Mouse (Mus musculus): ENCODE results near the gene Syt3. TPM values are rescaled to one million over a fixed set of nuclear protein-coding genes. Genes with fewer than 3 reads are reported as not detected.

The Syt3 gene
- polyA plus RNA-seq (2015; fragmentation: Nextera tagmentation; extraction: Ambion mirVana), result 0.46 and 0.90 TPM in 2 replicates

DNA sequence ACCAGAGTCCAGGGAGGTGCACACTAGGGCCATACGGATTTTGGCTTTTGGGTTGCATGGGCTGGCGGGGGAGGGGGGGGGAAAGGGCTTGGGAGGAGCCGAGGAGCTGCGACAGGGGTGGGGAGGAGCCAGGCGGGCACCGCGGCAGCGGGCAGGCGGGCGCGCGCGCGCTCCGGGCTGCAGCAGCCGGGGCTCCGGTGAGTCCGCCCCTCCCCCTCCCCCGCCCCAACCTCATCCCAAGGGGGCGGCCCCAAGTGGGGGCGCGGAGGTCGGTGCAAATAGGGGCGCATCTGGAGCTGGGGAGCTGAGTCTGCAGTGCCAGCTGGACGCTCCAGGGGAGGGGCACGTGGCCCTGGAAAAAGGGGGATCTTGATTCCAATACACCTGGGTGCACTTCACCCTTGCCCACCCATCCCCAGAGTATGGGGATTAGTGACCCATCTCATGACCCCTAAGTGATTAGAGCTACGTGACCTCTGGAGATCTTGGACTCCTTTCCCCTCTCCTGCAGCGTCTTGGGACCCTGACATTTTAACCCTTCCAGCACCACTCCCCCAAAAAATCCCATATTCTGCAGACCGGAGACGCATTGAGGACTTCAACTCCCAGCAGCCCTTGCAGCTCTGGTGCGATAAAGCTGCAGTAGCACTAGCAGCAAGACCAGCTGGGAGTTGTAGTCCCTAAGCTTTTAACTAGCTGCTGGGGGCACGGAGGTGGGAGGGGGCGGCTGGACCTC, at the start of gene Syt3:
Gene Syt3 (plus strand): TSS at position 123 of the 736 bp plus-strand sequence.

DNA sequence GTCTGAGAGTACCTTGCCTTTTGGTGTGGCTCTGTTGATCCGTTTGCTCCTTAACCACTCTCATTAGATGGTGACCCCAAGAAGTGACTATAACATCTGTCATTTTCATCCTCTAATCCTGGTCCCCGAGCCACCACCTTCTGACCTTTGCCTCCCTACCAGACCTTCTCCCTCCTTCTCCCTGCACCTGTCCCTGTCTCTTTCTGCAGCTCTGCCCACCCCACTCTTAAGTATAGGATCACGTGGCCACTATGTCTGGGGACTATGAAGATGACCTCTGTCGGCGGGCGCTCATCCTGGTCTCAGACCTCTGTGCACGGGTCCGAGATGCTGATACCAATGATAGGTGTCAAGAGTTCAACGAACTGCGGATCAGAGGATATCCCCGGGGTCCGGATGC, 1.8 kb downstream of the Syt3 start, which contains the start of gene 1700008O03Rik:
Gene 1700008O03Rik (minus strand): TSS at position 101 of the 400 bp plus-strand sequence.

GRCm38 (mm10) chr7:44428968-44429521, 45.1 kb downstream of the Syt3 start, which contains the start of gene Lrrc4b:
Lrrc4b (plus strand) TSS chr7:44429018.

Other genes with a start within 250 kb of the Syt3 start
- gene Klk1b16, start 247.3 kb upstream of the Syt3 start, polyA plus RNA-seq (2015; fragmentation: Nextera tagmentation; extraction: Ambion mirVana), result 0.10 and 0.24 TPM in 2 replicates
- gene Klk1b24, start 195.9 kb upstream of the Syt3 start, polyA plus RNA-seq (2015; fragmentation: Nextera tagmentation; extraction: Ambion mirVana), result not detected in 2 replicates
- gene Klk1b3, start 185.9 kb upstream of the Syt3 start, polyA plus RNA-seq (2015; fragmentation: Nextera tagmentation; extraction: Ambion mirVana), result not detected in 2 replicates
- not detected in 2 replicates for gene Klk1b4, start 176.7 kb upstream of the Syt3 start, polyA plus RNA-seq (2015; fragmentation: Nextera tagmentation; extraction: Ambion mirVana)
- gene Klk1b5, start 168.2 kb upstream of the Syt3 start, polyA plus RNA-seq (2015; fragmentation: Nextera tagmentation; extraction: Ambion mirVana), result not detected in 2 replicates
- gene Klk1, start 158.7 kb upstream of the Syt3 start, polyA plus RNA-seq (2015; fragmentation: Nextera tagmentation; extraction: Ambion mirVana), result 0.24 TPM in 1 of 2 replicates, not detected in the other
- gene Gm36864, start 147.9 kb upstream of the Syt3 start, polyA plus RNA-seq (2015; fragmentation: Nextera tagmentation; extraction: Ambion mirVana), result not detected in 2 replicates
- 0.46 and 1.0 TPM in 2 replicates for gene 1700028J19Rik, start 137.4 kb upstream of the Syt3 start, polyA plus RNA-seq (2015; fragmentation: Nextera tagmentation; extraction: Ambion mirVana)
- gene 2410002F23Rik, start 137.4 kb upstream of the Syt3 start, polyA plus RNA-seq (2015; fragmentation: Nextera tagmentation; extraction: Ambion mirVana), result 46.6 and 50.7 TPM in 2 replicates
- 1.9 and 2.3 TPM in 2 replicates for gene Acp4, start 126.7 kb upstream of the Syt3 start, polyA plus RNA-seq (2015; fragmentation: Nextera tagmentation; extraction: Ambion mirVana)
- gene Gm15517, start 122.7 kb upstream of the Syt3 start, polyA plus RNA-seq (2015; fragmentation: Nextera tagmentation; extraction: Ambion mirVana), result not detected in 2 replicates
- 1.5 and 3.3 TPM in 2 replicates for gene Clec11a, start 77.2 kb upstream of the Syt3 start, polyA plus RNA-seq (2015; fragmentation: Nextera tagmentation; extraction: Ambion mirVana)
- 0.41 and 0.55 TPM in 2 replicates for gene Shank1, start 73.8 kb upstream of the Syt3 start, polyA plus RNA-seq (2015; fragmentation: Nextera tagmentation; extraction: Ambion mirVana)
- gene 1700008O03Rik, start 1.7 kb downstream of the Syt3 start, polyA plus RNA-seq (2015; fragmentation: Nextera tagmentation; extraction: Ambion mirVana), result not detected in 2 replicates
- 0.12 and 0.17 TPM in 2 replicates for gene Lrrc4b, start 44.9 kb downstream of the Syt3 start, polyA plus RNA-seq (2015; fragmentation: Nextera tagmentation; extraction: Ambion mirVana)
- not detected in 2 replicates for gene Aspdh, start 81.3 kb downstream of the Syt3 start, polyA plus RNA-seq (2015; fragmentation: Nextera tagmentation; extraction: Ambion mirVana)
- 96.3 and 103 TPM in 2 replicates for gene Josd2, start 83.9 kb downstream of the Syt3 start, polyA plus RNA-seq (2015; fragmentation: Nextera tagmentation; extraction: Ambion mirVana)
- 51.6 and 62.1 TPM in 2 replicates for gene Emc10, start 112.4 kb downstream of the Syt3 start, polyA plus RNA-seq (2015; fragmentation: Nextera tagmentation; extraction: Ambion mirVana)
- gene Fam71e1, start 112.5 kb downstream of the Syt3 start, polyA plus RNA-seq (2015; fragmentation: Nextera tagmentation; extraction: Ambion mirVana), result 6.9 and 7.1 TPM in 2 replicates
- 253 and 339 TPM in 2 replicates for gene Mybpc2, start 140.6 kb downstream of the Syt3 start, polyA plus RNA-seq (2015; fragmentation: Nextera tagmentation; extraction: Ambion mirVana)
- gene Spib, start 148.0 kb downstream of the Syt3 start, polyA plus RNA-seq (2015; fragmentation: Nextera tagmentation; extraction: Ambion mirVana), result 0.09 and 0.24 TPM in 2 replicates
- gene Pold1, start 164.7 kb downstream of the Syt3 start, polyA plus RNA-seq (2015; fragmentation: Nextera tagmentation; extraction: Ambion mirVana), result 16.8 and 19.4 TPM in 2 replicates
- gene Nr1h2, start 169.8 kb downstream of the Syt3 start, polyA plus RNA-seq (2015; fragmentation: Nextera tagmentation; extraction: Ambion mirVana), result 42.1 and 49.0 TPM in 2 replicates
- gene Napsa, start 188.3 kb downstream of the Syt3 start, polyA plus RNA-seq (2015; fragmentation: Nextera tagmentation; extraction: Ambion mirVana), result 0.81 and 1.3 TPM in 2 replicates
- gene Kcnc3, start 206.6 kb downstream of the Syt3 start, polyA plus RNA-seq (2015; fragmentation: Nextera tagmentation; extraction: Ambion mirVana), result 0.06 and 0.17 TPM in 2 replicates

Data from skeletal muscle tissue, postnatal 0 days (tissue).